Mouse (Mus musculus) CD4-positive, CD25-positive, alpha-beta regulatory T cell, adult 2 months (primary cell): ENCODE results near the gene Il1rapl2.
"Not testable (repeated sequence)": the region's sequence is repeated elsewhere in the genome, so short reads cannot be mapped to it uniquely, and the experiment has no call there.

Experiments used
- DNase-seq: peaks from one replicate; pipeline ENCODE4 v3.0.0-alpha.2; 2012; ENCODE audit warnings: low read depth, low spot score

Il1rapl2 gene

GRCm38 (mm10) chrX:138170146-138170545 lies 599.7 kb downstream of the Il1rapl2 start:
- DNase-seq = no peak

GRCm38 (mm10) chrX:138209480-138209879 lies 639.1 kb downstream of the Il1rapl2 start, which contains the start of gene Tex13a:
Gene Tex13a, minus strand, starts transcription at chrX:138209580.
- no peak for DNase-seq

DNA sequence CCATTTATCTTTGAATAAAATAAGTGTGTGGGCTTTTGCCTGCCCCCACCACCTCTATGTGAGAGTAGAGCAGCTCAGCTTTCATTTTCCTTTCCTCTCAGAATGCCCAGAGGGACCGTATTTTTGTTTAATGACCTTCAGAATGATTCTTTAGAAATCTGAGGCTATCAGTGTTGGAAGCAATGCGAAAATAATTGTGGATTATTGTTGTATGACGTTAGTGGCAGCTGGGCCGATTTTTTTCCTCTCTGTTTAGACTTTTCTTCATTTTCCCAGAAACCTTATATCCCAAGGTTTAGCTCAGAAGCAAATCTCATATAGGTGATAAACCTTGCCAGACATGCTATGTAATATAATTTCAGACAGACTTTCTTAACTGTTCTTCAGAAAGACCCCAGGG lies 664.2 kb downstream of the Il1rapl2 start:
- no peak for DNase-seq

- not testable (repeated sequence) for DNase-seq
Measured at GRCm38 (mm10) chrX:138348736-138349135, 778.3 kb downstream of the Il1rapl2 start.

DNA sequence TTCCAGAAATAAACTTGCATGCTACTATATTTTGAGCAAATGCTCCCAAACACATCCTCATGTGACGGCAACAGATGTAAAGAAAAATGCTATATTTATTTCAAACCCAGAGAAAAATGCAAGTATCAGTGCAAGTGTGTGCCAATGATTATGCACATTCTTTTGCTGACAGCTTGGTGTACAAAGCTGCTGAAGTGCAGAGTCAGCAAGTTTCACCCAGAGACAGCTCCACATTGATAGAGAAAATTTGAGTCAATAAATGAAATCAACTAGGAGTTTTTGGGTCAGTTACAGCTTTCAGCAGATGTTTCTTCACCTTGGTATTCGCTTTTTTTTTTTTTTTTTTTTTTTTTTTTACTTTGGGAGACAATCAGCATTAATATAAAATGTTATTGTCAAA lies 863.4 kb downstream of the Il1rapl2 start:
- no peak for DNase-seq

DNA sequence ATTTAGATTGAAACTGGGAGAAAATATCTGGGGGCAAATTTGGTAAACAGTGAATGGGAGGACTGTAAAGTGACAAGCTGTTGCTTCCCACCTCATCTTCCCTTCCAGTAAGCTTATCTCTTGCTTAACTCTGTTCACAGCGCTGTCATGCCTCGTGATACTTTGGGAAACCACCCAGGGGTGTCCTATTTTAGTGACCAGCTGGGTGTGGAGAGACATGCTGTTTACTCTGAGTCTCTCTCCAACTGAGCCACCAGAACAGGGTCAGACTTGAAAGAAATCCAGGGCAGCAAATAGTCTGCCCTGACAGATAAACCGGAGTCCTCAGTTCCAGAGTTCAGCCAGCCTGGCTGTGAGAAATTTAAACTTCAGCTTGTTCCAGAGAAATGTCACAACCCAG lies 867.5 kb downstream of the Il1rapl2 start:
- DNase-seq = no peak

DNA sequence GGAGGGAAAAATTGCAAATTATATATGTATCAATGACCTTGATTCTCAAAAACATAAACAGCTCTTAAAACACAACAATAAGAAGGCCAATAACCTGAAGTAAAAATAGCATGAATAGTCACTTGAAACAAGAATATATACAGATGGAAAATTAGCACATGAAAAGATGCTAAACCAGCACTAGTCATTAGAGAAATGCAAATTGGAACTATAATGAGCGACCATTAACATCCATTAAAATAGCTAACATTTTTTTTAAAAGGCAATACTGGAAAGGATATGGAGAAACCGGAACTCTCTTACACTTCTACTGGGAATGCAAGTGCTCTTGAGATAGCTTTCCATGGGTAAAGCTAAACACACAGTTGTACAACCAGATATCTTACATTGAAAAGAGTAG lies 879.4 kb downstream of the Il1rapl2 start:
- DNase-seq = no peak

DNA sequence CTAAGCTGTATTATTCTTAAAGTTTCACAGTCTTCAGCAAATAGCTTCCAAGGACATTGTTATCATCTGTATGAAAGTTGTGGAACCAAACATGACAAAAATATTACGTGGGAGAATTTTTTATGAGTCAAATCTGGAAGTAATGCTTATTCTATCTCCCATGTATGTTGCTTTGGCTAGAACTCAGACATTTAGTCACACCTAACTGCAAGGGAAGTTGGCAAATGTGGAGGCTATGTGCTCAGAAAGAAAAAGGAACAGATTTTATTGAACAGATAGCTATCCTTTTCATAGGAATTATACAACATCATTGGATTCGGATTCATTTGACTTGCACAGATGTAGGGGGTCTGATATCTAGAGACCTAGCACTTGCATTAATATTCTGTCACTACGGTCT lies 908.1 kb downstream of the Il1rapl2 start:
- DNase-seq = no peak

DNA sequence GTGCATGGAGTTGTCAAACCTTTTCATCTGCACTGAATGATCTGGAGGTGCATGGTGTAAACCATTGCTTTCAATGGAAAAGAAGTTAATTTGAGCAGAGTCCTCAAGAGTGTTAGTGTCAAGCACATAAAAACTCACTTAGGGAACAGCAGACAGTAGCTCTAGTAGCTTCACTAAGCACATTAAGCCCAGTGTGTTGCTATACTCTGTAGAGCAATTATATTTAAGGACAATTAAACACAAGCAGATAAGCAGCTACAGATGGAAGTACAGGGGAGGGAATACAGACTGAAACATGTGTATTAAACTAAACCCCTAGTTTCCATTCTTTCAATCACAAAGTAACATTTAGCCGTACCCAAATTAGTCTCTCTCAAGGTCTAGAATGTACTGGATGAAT lies 930.1 kb downstream of the Il1rapl2 start:
- DNase-seq = no peak

- no peak for DNase-seq
Measured at GRCm38 (mm10) chrX:138505049-138505448, 934.6 kb downstream of the Il1rapl2 start.

DNA sequence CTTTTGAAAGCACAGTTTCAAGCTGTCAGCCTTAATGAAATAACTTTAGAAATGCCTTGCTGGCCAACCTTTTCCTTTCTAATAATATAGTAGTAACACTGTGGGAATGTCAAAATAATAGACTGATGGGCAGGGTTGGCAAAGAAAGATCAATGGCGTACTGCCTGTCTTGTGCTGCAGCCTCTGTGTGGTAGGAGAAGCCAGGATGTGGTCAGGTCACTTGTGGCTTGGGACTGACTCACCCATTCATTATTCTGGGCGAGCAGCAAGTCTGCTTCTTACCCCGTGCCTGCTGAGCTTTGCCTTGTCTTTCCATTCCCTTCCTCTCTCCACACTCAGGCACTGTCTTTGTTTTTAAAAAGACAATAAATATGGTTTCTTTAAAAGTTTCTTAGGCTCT lies 1049.7 kb downstream of the Il1rapl2 start:
- no peak for DNase-seq

- no peak for DNase-seq
Measured at GRCm38 (mm10) chrX:138625311-138625710, 1054.9 kb downstream of the Il1rapl2 start.

GRCm38 (mm10) chrX:138722372-138722771 lies 1152.0 kb downstream of the Il1rapl2 start:
- no peak for DNase-seq

- DNase-seq = no peak
Measured at GRCm38 (mm10) chrX:138800958-138801357, 1230.5 kb downstream of the Il1rapl2 start.

- DNase-seq = no peak
Measured at GRCm38 (mm10) chrX:138831876-138832275, 1261.5 kb downstream of the Il1rapl2 start.

DNA sequence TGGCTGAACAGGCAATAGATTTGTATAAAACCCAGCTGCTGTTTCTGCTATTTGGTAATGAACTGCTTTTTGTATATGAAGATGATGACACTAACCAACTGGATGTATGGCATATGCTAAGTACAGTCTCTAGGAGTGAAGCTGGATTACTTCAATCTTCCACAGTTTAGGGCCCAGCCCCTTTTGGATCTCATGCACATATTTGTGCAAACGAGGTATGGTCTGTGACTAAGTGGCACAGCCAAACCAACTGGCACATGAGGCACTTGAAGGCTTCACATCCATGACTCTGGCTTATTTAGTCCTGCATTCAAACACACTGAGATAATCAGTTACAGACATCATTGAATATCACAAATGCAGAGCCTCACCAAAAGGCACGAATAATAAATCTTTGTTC lies 1263.5 kb downstream of the Il1rapl2 start:
- DNase-seq = no peak

DNA sequence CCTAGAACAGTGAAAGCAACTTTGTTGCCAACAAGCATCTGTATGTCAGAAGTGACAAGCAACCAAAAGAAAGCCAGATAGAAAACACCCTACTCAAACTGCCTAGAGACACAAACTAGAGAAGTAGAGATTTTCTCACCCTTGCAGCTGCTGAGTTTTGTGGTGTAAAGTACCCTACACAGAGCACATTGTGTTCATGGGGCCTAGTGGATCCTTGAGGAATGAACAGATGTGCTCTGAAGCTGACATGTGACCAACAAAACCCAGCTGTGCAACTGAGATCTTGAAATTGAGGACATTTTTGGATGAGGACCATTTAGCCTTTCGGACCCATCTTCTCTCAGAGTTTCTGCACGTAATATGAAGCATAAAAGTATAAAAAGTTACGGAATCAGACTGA lies 1268.0 kb downstream of the Il1rapl2 start:
- DNase-seq = no peak
